Mouse (Mus musculus) c-Kit-negative CD71-positive TER-119-positive erythroid progenitor cells, embryonic 14.5 days (primary cell): ENCODE measurements around the gene Mras.

Experiments
- DNase-seq: peaks from one replicate; pipeline ENCODE4 v3.0.0-alpha.2; 2013; ENCODE audit warnings: low read depth, low spot score

Gene Mras

DNA sequence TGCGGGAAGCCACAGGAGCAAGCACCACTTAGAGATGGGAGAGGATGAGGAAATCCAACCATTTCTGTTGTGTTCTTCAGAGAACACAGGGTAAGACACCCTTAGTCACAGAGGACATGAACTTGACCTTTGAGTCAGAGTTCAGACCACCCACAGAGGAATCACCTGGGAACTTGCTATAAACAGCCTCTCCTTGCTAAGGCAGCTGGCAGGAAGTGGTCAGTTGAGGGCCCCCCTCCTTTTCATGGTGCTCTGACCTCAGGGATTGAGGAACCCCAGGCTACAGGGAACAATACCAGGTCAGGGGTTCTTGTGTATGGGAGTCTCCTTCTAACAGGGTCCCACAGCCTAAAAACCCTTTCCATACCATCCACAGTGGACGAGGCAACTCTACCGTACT lies 20.4 kb downstream of the Mras start:
- no peak for DNase-seq

DNA sequence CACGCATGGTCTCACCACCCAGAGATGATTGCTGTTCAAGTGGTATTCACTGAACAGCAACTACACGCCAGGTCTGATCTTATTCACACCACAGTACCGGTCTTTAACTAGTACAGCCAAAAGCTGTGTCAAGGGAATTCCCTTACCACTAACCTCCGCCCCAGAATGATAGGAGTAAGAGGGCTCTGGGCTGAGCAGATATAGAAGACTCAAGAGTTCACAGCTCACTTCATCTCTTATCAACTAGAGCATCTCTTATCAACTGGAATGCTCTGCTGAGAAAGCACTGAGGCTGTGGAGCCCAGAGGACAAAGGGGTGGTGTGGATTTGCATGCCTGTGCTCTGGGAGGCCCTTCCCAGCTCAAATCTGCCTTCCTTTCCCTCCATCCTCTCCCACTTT lies 25.4 kb downstream of the Mras start:
- DNase-seq, result no peak

DNA sequence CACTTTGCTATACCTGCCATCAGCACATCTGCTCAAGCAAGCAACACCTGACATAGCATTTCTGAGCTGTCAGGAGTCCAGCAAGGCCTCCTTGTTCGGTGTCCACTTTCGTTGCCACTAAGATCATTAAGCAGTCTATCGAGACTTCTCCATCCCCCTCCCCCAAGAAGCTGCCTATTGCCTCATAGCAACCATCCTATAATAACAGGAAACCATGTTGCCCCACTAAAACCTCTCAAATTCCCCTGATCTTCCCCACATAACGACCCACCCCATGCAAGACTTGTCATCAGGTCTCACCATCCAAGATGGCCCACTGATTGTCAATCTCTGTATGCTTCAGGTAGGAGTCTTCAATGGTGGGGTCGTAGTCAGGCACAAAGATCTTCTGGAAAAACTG lies 26.1 kb downstream of the Mras start:
- DNase-seq, result no peak

DNA sequence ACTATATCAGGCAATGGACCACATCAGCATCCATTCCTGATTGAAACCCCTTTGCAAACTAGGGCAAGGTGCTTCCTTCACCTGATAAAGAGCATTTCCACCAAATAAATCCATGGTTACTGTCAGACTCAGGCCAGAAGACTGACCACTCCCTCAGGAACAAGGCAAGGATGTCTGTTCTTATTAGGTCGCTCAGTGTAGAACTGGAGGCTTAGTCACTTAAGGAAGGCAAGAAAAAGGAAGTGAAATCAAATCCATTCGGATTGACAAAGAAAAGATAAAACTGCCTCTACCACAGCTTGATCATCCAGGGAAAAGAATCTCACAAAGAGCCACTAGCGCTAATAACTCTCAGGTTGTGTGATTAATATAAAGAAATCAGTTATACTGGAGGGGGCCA lies 27.9 kb downstream of the Mras start:
- no peak for DNase-seq

DNA sequence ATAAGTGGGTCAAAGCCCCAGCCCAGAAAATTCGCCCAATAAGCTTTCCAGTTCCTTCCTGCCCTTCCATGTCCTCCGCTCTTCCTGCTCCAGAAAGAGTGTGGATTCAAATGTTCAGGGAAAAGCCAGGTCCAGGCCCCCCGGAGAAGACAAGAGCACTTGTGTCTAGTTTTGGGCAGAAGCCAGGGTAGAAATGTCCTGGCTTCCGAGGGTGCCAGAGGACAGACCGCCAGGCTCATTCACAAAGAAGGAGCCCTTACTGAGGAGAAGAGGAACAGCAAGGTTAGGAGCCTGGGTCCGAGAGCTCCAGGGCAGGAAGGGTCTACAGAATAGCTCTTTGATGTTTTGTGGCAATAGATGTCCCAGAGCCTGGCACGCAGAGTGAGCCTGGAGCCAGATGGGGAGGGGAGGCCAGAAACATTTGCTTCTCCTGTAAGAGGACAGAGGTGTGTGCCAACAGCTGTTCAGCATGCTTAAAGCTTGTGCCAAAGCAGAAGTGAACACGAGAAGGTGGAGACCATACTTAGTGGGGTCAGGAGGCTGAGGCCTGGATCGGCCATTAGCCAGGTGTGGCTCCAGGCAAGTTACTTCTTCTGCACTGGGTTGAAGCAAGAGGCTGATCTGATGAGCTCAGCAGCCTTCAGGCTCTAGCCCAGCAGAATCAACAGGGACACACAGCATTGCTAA lies 35.8 kb downstream of the Mras start:
- no peak for DNase-seq

DNA sequence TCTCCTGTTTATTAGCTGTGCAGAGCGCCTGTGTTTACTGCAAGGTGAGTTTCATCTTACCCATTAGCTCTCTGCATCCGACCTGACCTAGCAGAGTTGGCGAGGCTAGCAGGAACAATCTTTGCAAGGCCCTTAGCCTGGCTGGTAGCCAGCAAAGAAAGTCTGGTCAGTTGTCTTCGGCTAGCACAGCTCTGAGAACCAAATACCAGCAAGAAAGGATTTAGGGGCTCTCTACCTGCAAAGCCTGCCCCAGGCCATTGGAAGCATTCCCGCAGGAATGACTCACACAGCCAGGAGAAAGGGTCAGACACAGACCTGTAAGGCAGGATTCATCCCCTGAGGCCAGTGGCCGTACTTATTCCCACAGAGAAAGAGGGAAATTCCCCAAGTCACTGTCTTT lies 36.4 kb downstream of the Mras start:
- DNase-seq, result no peak

DNA sequence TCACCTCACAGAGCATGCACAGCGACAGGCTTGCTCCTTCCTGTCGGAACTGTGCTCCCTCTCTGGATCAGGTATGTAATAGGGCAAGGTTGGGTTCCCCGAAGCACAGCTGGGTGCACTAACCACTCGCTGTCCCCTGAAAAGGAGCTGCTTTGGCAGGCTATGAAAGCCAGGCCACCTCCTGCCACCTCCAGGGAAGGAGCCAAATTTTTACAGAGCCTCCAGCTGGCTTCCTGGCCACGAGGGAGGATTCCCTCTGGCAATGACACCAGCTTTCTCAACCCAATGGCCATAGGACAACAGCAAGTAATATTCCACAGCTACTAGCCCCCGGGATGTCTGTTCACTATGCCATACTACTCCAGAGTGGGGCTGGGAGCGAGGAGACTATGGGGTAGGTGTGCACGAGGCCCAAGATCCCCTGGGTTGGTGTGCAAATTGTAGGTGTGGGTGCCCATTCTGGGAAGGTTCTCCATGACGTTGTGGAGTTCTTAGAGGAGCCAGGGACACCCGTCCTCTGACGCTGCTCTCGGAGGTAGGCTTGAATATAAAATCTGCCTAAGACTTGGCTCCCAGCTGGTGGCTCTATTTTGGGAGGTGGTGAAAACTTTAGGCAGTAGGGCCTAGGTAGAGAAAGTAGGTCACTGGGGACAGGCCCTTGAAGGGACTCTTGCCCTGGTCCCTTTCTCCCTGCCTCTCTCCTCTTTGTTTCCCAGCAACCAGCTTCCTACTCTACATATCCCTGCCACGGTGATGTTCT lies 39.9 kb downstream of the Mras start:
- no peak for DNase-seq

DNA sequence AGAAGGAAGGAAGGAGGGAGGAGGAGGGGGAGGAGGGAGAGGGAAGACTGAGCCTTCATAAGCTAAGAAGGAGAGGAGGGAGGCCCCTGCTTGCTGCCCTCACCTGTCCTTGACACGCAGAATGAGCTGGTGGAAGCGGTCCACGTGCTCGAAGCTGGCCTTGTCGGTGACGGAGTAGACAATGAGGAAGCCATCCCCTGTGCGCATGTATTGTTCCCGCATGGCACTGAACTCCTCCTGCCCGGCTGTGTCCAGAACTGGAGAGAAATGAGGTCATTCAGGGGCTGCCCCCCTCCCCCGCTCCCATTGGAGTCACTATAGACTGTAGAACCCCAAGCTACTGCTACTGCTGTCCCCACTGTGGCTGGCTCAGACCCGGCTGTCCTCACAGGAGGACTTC lies 42.8 kb downstream of the Mras start:
- DNase-seq, result no peak

DNA sequence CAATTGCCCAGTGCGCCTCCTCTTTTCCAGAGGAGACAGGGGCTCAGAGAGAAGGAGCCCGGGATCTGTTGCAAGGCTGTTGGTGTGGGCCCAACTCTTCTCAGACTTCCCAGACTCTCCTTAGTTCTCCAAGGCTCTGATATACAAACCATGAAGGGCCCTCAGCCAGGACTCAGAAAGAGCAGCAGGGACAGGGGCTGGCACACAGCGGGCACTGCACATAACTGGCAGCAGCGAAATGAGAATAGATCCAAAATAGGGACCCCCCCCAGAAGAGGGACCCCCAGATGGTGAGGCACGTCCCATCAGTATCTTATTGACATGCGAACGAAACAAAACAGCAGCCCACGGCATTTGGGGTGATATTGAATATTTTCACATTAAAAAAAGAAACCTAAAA lies 44.0 kb downstream of the Mras start:
- no peak for DNase-seq

DNA sequence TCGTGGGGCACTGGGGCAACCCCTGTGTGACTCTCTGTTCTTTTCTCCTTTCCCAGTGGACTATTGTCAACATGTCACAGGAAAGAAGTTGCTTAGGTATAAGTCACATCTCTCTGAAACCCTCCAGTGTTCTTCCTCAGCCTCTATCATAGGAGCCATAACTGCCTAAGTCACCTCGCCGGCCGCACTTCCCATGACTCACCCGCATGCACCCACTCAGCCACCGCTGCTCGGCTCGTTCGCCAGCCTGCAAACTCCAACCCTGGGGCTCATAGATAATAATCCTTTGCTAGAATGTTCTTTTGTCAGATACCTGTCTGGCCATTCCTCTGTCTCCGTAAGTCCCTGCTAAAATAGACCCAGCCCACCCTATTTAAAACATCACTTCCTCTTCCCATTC lies 45.6 kb downstream of the Mras start:
- no peak for DNase-seq

DNA sequence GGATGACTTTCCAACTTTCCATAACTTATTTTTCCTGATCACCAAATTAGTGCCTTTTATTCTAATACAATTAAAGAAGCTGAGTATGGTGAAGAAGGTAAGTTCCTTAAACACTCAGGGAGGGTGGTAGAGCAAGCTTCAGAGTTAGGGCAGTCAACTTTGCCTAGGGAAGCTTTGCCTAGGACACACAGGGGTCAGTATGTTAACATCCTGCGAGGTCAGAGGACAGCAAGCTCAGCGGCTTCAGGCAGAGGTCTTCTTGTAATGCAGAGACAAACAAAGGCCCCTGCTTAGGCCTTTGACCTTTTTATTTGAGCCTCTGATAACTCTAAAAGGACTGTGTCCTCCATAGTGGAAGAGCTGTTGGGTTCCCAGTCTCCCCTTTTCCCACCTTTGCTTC lies 46.5 kb downstream of the Mras start:
- no peak for DNase-seq

DNA sequence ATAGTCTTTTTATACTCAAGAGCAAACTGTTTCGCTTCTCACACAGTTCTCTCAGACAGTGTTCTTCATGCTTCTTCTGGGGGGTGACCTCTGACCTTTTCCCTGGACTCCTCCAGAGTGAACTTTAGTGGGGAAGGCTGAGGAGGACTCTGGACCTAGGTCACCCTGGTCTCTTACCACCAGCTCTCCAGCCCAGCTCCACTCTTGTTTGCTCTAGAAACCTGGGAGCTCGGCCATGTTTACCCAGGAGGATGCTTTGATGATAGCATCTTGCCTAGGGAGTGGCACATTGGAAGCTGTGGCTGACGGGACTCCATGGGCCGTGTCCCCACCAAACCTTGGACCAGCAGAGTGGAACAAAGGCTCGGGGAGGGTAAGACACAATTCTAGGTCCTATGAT lies 47.0 kb downstream of the Mras start:
- no peak for DNase-seq

DNA sequence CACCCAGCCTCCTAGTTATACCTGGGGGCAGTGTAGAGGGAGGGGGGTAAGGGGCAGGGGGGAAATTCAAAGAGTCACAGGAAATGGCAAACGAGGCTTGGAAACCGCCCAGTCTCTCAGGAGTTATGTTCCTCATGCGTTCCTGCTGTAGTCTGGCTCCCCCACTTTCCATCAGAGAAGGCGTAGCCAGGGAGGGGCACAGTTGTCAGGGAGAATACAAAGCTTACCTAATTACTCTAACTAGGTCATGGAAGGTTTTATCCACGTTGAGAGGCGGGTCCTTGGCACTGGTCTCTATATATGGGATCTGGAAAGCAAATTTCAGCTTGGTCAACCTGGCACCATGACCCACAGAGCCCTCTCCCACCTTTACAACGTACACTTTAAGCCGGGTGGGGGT lies 47.7 kb downstream of the Mras start:
- DNase-seq, result no peak

DNA sequence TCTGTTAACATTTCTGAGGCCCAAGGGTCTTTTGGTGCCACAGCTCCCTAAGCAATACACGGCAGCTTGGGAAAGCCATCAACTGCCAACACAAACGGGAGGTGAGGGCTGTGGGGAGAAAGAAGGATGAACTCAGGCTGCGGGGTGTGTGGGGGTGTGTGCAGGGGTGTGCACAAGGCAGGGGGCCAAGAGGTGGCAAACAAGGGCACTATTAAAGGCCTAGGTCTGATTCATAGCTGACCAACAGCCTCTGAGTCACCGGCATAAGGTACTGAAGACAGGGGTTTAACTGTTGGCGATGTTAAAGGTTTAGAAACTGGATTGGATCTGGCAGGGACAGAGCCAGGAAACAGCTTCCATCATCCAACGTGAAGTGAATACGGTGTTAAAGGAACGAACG lies 48.3 kb downstream of the Mras start:
- DNase-seq, result no peak

DNA sequence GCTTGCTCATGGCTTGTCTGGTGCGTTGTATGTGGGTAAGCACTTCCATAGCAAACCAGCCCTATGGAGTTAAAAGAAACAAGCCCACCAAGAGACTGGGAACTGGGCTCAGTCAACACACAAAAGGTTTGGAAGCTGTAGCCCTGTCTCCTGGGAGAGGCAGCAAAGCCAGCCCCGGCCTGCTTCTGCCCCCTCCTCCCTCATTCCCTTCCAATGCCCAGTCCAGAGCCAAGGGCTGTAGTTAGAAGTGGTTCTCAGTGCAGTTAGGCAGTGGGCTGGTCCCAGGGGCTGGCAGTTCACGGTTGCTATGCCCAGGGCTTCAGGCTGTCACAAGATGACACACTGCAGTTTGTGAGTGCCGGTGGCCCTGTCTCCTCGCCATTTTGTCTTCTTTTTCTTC lies 49.1 kb downstream of the Mras start:
- DNase-seq, result no peak

DNA sequence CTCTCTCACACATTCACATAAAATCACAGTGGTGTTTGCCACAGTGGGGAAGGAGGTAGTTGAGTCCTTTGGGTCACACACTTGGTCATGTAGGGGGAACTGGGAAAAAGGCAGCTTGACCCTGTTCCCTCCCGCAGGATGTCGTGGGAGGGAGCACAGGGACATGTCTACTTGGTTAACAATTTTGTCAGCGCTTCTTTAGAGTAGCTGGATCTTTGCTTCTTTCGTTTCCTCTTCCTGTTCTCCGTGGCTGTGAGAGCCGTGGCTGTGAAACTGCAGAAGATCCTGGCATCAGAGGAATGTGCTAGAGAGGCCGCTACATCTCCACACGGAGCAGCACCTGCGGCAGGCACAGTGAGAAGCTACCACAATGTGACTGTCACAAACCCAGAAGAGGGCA lies 54.6 kb downstream of the Mras start:
- no peak for DNase-seq

DNA sequence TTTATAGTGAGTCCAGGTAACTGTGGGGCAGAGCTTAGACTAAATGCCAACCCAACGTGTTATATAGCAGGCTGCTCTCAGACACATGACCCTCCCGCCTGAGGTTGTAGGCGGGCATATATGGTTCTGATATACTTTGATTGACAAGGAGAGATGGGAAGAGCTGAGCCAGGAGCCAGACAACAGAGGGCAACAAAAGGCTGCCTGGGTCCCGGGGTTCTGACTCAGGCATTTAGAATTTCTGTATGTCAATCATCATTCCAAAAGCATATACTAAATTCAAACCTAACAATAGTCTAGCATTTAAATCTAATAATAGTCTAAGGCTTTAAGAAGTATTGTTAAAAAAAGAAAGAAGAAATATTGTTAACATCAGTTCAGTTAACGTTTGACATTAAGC lies 58.0 kb downstream of the Mras start:
- no peak for DNase-seq

DNA sequence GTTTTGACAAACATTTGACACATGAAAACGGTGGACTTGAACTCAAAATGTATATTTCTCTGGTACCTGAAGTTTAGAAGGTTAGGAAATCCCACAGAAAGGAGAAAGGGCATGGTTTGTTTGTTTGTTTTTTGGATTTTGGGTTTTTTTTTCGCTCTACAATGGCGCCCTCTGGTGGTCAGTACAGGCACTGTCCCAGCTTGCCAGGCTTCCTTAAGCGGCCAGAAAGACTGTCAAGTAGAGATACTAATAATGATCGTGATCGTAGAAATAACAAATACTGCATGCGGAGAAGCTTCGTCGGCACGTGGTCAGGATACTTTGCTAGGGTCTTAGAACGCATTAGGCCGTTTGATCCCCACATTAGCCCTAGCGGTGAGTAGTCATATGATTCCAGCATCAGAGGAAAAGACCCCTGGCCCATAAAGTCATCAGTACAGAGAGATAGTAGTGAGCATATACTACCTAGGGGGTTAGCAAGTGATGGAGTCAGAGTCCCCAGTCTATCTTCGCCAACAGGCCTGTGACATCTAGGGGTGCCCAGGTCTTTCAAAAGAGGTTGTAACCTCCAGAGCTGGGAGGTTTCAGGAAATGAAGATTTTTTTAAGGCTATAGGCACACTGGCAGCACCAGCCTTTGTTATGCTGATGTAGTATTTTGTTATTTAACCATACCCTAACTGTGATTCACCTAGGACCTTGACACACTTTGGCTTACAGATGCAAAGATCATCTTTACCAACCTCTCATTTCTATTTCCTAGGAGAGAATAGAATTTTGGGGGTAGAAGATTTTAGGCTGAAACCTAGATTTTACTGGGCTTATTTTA lies 60.4 kb downstream of the Mras start:
- peak; percentile 28 for DNase-seq

DNA sequence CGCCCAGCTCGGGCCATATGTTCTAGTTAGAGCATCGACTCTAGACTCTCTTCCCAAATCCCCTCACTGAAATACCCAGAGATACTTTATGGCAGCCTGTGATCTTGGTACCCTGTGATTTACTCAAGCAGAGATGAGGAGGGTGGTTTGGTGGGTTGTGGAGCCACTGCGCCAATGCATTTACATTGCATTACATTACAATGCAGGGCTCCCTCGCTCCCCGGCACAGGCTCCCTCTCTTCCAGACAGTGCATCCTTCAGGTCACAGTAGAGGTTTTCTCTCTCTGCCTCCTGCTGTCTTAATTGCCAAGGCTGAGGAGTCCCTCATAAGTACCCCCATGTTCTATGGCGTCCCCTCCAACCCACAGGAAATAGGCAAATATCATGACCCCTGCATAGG lies 68.8 kb downstream of the Mras start:
- DNase-seq, result no peak

DNA sequence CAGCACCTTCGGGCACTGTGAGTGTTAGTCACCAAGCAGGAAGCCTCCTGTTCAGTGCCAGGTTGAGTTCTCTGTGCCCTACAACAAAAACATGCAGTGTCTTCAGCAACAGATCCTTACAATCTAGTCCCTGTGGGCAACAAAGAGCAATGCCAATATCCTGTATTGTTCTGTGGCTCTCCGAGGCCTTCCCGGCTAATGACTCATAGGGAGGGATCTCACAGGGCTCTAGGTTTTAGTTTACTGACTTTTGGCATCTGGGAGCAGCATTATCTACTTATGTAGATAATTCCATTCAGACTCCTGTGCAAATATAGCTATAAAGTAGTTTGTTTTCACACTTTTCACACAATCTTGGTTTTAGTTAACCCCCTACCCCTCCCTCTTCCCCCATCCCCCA lies 71.3 kb downstream of the Mras start:
- no peak for DNase-seq

DNA sequence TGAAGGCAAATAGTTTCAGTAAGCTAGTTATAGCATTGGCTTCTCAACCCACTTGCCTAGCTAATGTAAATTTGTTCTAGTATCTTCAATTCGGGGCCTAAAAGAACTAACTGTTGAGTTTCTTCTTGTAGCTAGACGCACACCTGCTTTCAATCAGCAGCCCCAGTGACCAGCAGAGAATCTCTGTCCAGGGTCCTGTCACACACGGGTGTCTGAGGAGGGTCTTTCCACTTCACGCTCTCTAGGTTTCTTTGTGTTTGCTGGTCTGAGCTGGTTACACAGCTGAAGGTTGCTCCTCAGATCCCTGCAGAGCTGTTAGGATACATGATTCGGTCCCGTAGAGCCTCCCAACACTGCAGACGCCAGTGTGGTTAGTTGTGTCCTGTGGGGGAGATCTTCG lies 74.1 kb downstream of the Mras start:
- no peak for DNase-seq

DNA sequence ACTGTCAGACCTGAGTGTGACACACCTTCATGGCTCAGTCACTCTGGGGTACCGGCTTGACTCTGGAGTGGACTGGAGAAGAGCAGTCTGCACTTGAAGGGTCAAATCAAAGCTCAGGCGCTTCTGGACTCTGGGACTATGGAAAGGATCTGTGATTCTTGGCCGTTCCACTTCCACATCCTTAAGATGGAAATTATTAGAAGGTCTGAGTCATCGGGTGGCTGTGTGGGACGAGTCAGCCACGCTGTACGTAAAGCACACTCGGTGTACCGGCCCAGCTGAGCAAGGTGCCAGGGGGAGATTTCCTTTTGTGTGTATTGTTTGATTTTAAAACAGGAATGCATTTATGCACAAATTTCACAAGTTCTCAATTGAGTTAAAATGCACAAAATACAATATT lies 75.2 kb downstream of the Mras start:
- no peak for DNase-seq

DNA sequence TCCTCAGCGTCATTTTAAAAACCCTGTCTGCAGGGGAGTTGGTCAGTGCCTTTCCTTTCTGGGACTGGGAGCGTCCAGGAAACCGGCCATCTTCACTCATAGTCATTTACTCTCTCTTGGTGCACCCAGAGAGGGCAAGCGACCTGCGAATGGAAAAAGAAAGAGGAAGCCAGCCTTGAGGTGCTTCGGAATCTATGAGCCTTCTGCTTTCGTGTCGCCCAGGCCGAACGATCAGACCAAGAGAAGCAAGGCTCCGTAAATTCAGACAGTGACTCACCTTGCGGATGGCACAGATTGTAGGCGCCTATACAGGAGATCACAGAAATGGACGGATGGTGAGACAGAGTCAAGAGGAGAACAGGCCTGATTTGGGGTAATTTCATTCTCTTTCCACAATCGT lies 78.2 kb downstream of the Mras start:
- no peak for DNase-seq
